In genomic region chr5:73864138-73864761, GRCm38 (mm10) we compare ENCODE assay signal across 8 mouse cellular contexts.
DNase-seq lines count a peak whose midpoint lies in the region; ATAC-seq and TF ChIP-seq lines count a peak whose summit lies in the region.

No protein-coding gene starts in this region.

- H3K27ac ChIP-seq in gastrocnemius, adult 2 months = no peak overlapping the region

- POLR2A ChIA-PET in Patski (lab: Charles Lee) = interaction anchor here (1.3 kb wide), 1 partner anchor 8 kb away, joined by 3 read pairs; no protein-coding TSS in a partner anchor

- CTCF ChIA-PET in Patski (lab: Charles Lee) = interaction anchor here (0.6 to 1.6 kb wide), 8 partner anchors 9 to 432 kb away, joined by 3 to 9 read pairs (median 3); no protein-coding TSS in a partner anchor

- peak; percentile 41 to 78 for DNase-seq in left cerebral cortex, postnatal 10 days (ENCODE audit: extremely low spot score in 1 of 2, low spot score in 2 of 2)
- no peak for DNase-seq in left cerebral cortex, adult 11 months (ENCODE audit: low spot score)
- DNase-seq in Patski (ENCODE audit: low read depth, low spot score) = no peak
- peak; percentile 16 for DNase-seq in c-Kit-positive CD71-negative TER-119-negative erythroid progenitor cells, embryonic 14.5 days (ENCODE audit: low read depth)
- peak; percentile 69 for DNase-seq in gastrocnemius, adult 2 months
- peak; percentile 62 to 64 for DNase-seq in left cerebral cortex, postnatal 25 days (ENCODE audit: low spot score in 2 of 2)
- DNase-seq in retina, postnatal 7 days (ENCODE audit: low read depth, low spot score) = peak; percentile 56
- DNase-seq in urinary bladder, adult 18-20 months (ENCODE audit: low spot score in 2 of 2) = no peak

- no peak overlapping the region for H3K4me3 ChIP-seq in gastrocnemius, adult 2 months

- H3K27me3 ChIP-seq in Patski = peaks cover 16% of the 10 kb centered on the region

- peak; percentile 72 for TF ChIP-seq CTCF in Patski (IDR thresholded peaks at IDR 0.05)
- TF ChIP-seq CTCF in gastrocnemius, adult 2 months (IDR thresholded peaks at IDR 0.05) = peak; percentile 69

- intact Hi-C loops in left cerebral cortex, postnatal 10 days (cut with DNase I) = no loop called here
- intact Hi-C loops in gastrocnemius, adult 2 months (cut with DNase I) = no loop called here
- intact Hi-C loops in left cerebral cortex, postnatal 25 days (cut with DNase I) = loop anchor here (5.0 kb wide), 1 partner anchor 128 kb away; no protein-coding TSS in a partner anchor

- in situ Hi-C loops in Patski (cut with MboI; ENCODE audit: low pct_unique_long_range_greater_than_20kb) = no loop called here

- ATAC-seq in Patski = no peak

Comparison
In these comparisons a context has a peak if more than half of its experiments do, and no peak if none do; other contexts are left out.
1. DNase-seq: peak in left cerebral cortex, postnatal 10 days (2 of 2), c-Kit-positive CD71-negative TER-119-negative erythroid progenitor cells, embryonic 14.5 days (single experiment), gastrocnemius, adult 2 months (single experiment), left cerebral cortex, postnatal 25 days (2 of 2) and retina, postnatal 7 days (single experiment); none in left cerebral cortex, adult 11 months (single experiment), Patski (single experiment) and urinary bladder, adult 18-20 months (0 of 2).